Mouse (Mus musculus): Measurements from ENCODE around the gene Tbl2. TPM values are rescaled to one million over a fixed set of nuclear protein-coding genes. Genes with fewer than 3 reads are reported as not detected.
A peak's percentile ranks its signal among the peaks of the same experiment; 100 is the strongest.

Tbl2 gene
- polyA plus RNA-seq, 1 experiment, result 7.8 TPM

DNA sequence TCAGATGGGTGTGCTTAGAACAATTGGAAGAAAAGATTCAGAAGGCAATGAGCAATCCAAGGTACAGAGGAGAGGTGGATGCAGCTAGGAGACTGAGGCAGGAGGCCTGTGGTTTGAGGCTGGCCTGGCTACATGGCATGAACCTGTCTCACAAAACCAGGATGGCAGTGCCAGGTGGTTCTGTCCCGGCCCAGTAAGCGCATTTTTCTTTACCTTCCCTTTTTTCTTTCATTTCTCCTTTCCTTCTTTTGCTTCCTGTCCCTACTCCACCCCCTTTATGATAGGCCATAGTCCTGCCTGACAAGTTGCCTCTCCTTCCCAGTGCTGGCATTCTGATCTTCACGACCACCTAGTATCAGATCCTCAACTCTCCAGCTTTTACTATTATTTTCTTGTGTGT is 35.6 kb downstream of the Tbl2 start:
- 62% methylated on average over 3 of the region's 3 CpGs for WGBS
- no peak for TF ChIP-seq POLR2A (IDR thresholded peaks at IDR 0.05; ENCODE audit: borderline replicate concordance, control insufficient read depth, low read depth, low read length)
- no peak for TF ChIP-seq CTCF (IDR thresholded peaks at IDR 0.05; ENCODE audit: control insufficient read depth, insufficient read depth, low read length)
- no peak overlapping the region for H3K4me3 ChIP-seq (replicated peaks; ENCODE audit: control insufficient read depth, low read depth, low read length)
- peaks cover 3% of the 10 kb centered on the region for H3K4me1 ChIP-seq (ENCODE audit: control insufficient read depth, insufficient read depth, low read length)
- peak overlapping the region; percentile 5; the same call in 1 of the 2 replicates for H3K27ac ChIP-seq (ENCODE audit: control insufficient read depth, insufficient read depth, low read depth, low read length, poor library complexity)

DNA sequence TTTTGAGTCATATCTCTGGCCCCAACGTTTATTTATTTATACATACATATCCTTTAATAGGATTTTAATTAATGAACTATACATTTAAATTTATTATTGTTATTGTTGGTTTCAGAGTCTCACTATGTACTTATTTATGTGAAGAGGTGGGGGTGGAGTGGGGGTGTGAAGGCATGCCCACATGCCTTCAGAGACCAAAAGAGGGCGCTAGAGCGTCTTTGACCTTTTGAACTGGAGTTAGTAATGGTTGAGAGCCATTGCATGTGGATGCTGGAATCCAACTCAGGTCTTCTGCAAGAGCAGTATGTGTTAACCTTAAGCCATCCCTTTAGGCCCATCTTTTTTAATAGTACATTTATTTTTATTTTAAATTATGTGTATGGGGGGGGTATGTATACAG is 36.1 kb downstream of the Tbl2 start:
- H3K27ac ChIP-seq (ENCODE audit: control insufficient read depth, insufficient read depth, low read depth, low read length, poor library complexity), result no peak overlapping the region

GRCm38 (mm10) chr5:135186231-135186620 is 36.8 kb downstream of the Tbl2 start:
- 12% methylated on average over 10 of the region's 10 CpGs for WGBS
- no peak for TF ChIP-seq POLR2A (IDR thresholded peaks at IDR 0.05; ENCODE audit: borderline replicate concordance, control insufficient read depth, low read depth, low read length)
- no peak for TF ChIP-seq CTCF (IDR thresholded peaks at IDR 0.05; ENCODE audit: control insufficient read depth, insufficient read depth, low read length)
- H3K4me1 ChIP-seq (ENCODE audit: control insufficient read depth, insufficient read depth, low read length), result peaks cover 3% of the 10 kb centered on the region
- peak overlapping the region; percentile 76 for H3K4me3 ChIP-seq (replicated peaks; ENCODE audit: control insufficient read depth, low read depth, low read length)
- H3K27ac ChIP-seq (ENCODE audit: control insufficient read depth, insufficient read depth, low read depth, low read length, poor library complexity), result peak overlapping the region; percentile 89

More for the DNA sequence above, 36.1 kb downstream of the Tbl2 start:
- H3K4me3 ChIP-seq (replicated peaks; ENCODE audit: control insufficient read depth, low read depth, low read length), result no peak overlapping the region
- TF ChIP-seq CTCF (IDR thresholded peaks at IDR 0.05; ENCODE audit: control insufficient read depth, insufficient read depth, low read length) (peak; percentile 34; the same call in 1 of the 2 replicates), POLR2A (IDR thresholded peaks at IDR 0.05; ENCODE audit: borderline replicate concordance, control insufficient read depth, low read depth, low read length) (no peak)
- 48% methylated on average over 3 of the region's 3 CpGs for WGBS
- peaks cover 3% of the 10 kb centered on the region for H3K4me1 ChIP-seq (ENCODE audit: control insufficient read depth, insufficient read depth, low read length)

- TF ChIP-seq POLR2A (IDR thresholded peaks at IDR 0.05; ENCODE audit: borderline replicate concordance, control insufficient read depth, low read depth, low read length), result peak; percentile 79; the same call in 1 of the 2 replicates
- TF ChIP-seq CTCF (IDR thresholded peaks at IDR 0.05; ENCODE audit: control insufficient read depth, insufficient read depth, low read length), result no peak
- peaks cover 3% of the 10 kb centered on the region for H3K4me1 ChIP-seq (ENCODE audit: control insufficient read depth, insufficient read depth, low read length)
- whole genome bisulfite sequencing, result under 1% methylated on average over 57 of the region's 57 CpGs
These were observed 37.3 kb downstream of the Tbl2 start, which contains the start of gene Baz1b for GRCm38 (mm10) chr5:135186621-135187348. Gene Baz1b (plus strand): TSS chr5:135187264.

GRCm38 (mm10) chr5:135187349-135188213 is 38.1 kb downstream of the Tbl2 start:
- under 1% methylated on average over 95 of the region's 102 CpGs for WGBS
- Histone ChIP-seq H3K4me1 (ENCODE audit: control insufficient read depth, insufficient read depth, low read length) (peaks cover 3% of the 10 kb centered on the region), H3K27ac (ENCODE audit: control insufficient read depth, insufficient read depth, low read depth, low read length, poor library complexity) (peak overlapping the region; percentile 98), H3K4me3 (replicated peaks; ENCODE audit: control insufficient read depth, low read depth, low read length) (peak overlapping the region; percentile 84)
- TF ChIP-seq CTCF (IDR thresholded peaks at IDR 0.05; ENCODE audit: control insufficient read depth, insufficient read depth, low read length) (no peak), POLR2A (IDR thresholded peaks at IDR 0.05; ENCODE audit: borderline replicate concordance, control insufficient read depth, low read depth, low read length) (no peak)

More at GRCm38 (mm10) chr5:135186621-135187348, 37.3 kb downstream of the Tbl2 start, which contains the start of gene Baz1b:
- H3K27ac ChIP-seq (ENCODE audit: control insufficient read depth, insufficient read depth, low read depth, low read length, poor library complexity), result peak within 1 kb of the TSS; percentile 98
- peak within 1 kb of the TSS; percentile 84 for H3K4me3 ChIP-seq (replicated peaks; ENCODE audit: control insufficient read depth, low read depth, low read length)

GRCm38 (mm10) chr5:135188214-135188554 is 38.7 kb downstream of the Tbl2 start:
- H3K4me1 ChIP-seq (ENCODE audit: control insufficient read depth, insufficient read depth, low read length), result peaks cover 3% of the 10 kb centered on the region

DNA sequence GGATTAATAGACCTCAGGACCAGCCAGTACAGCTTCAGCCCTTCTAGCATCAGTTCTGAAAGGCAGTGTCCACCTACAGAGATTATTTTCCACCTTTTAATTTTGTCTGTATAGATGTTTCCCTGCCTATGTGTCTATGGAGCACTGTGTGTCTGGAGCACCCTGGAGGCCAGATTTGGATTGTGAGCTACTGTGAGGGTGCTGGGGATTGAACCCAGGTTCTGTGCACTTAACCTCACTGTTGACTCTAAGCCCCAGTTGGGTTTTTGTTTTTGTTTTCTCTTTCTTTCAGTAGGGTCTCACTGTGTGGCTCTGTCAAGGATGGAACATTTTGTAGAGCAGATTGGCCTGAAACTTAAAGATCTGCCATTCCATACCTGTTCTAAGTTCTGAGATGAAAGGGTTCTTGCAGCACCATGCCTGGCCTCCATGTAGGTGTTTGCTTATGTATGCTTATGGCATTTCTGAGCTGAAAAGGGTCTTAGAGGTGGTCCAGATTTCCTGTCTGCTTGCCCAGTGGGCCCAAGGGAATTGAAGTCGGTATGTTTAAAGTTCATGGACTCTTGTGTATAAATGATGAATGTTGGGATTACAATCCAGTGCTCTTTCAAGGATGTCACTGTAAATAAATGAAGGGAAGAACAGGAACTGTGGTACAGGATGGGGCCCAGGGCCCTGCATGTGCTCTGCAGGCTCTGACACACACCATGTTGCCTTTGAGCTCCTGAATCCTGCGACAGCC is 40.0 kb downstream of the Tbl2 start:
- Histone ChIP-seq H3K4me3 (replicated peaks; ENCODE audit: control insufficient read depth, low read depth, low read length) (peak overlapping the region; percentile 32), H3K4me1 (ENCODE audit: control insufficient read depth, insufficient read depth, low read length) (peaks cover 3% of the 10 kb centered on the region), H3K27ac (ENCODE audit: control insufficient read depth, insufficient read depth, low read depth, low read length, poor library complexity) (no peak overlapping the region)
- TF ChIP-seq CTCF (IDR thresholded peaks at IDR 0.05; ENCODE audit: control insufficient read depth, insufficient read depth, low read length) (no peak), POLR2A (IDR thresholded peaks at IDR 0.05; ENCODE audit: borderline replicate concordance, control insufficient read depth, low read depth, low read length) (no peak)
- 44% methylated on average over 2 of the region's 2 CpGs for WGBS

More at GRCm38 (mm10) chr5:135188214-135188554, 38.7 kb downstream of the Tbl2 start:
- peak overlapping the region; percentile 98 for H3K27ac ChIP-seq (ENCODE audit: control insufficient read depth, insufficient read depth, low read depth, low read length, poor library complexity)
- H3K4me3 ChIP-seq (replicated peaks; ENCODE audit: control insufficient read depth, low read depth, low read length), result peak overlapping the region; percentile 84
- TF ChIP-seq POLR2A (IDR thresholded peaks at IDR 0.05; ENCODE audit: borderline replicate concordance, control insufficient read depth, low read depth, low read length) (no peak), CTCF (IDR thresholded peaks at IDR 0.05; ENCODE audit: control insufficient read depth, insufficient read depth, low read length) (no peak)
- under 1% methylated on average over 8 of the region's 8 CpGs for WGBS

Data from bone marrow, adult 2 months (tissue).